Comparison of ENCODE assay signal across 8 mouse cellular contexts in the genomic region with DNA sequence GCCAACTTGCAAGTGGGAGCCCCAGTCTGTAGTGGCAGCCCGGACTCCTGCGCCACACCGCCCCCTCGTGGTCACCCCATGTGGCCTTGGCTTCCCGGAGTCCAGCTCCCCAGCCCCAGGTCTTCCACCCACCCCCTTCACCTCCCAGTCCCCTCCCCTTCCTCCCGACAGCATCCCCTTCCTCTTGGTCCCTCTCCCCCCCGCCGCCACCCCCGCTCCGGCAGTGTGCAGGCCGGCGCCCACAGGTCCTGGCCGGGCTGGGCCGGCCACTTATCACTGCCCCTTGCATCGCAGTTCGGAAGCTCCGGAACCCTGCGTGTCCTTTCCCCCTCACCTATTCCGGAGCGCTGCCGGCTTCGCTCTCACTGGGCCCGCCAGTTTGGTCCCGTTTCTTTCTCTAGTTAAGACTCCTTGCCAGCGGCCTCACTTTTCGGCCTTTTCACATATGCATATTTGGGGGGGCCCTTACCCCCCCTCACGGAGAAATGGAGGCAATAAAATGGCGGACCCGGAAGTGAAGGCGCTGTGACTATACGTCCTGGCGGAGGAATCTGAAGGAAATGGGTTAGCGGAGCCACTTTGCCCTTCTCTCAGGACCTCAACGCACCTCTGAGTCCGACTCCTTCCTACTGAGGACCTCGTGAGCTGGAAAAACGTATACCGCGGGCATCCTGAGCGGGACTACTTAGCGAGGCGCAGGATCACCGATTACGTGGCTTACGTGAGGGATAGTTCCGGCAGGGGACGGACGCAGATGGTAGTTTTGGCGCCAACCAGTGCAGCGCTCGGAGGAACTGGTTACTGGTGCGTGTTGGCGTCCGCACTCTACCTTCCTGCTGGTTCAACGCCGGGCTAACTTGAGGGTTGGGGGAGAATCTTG. TPM values are rescaled to one million over a fixed set of nuclear protein-coding genes. Genes with fewer than 3 reads are reported as not detected.
A peak's percentile ranks its signal among the peaks of the same experiment; 100 is the strongest.
DNase-seq lines count a peak whose midpoint lies in the region; ATAC-seq and TF ChIP-seq lines count a peak whose summit lies in the region.

A gene (minus strand): TSS at position 662 of the 880 bp plus-strand sequence.

- intact Hi-C loops in gastrocnemius, adult 2 months (cut with DNase I), result loop anchor here (2.0 to 5.0 kb wide), 4 partner anchors 45 to 601 kb away; a partner anchor contains a TSS
- intact Hi-C loops in left cerebral cortex, adult 2 months (cut with DNase I), result loop anchor here (1.0 to 5.0 kb wide), 4 partner anchors 11 to 77 kb away; a partner anchor contains a TSS

- WGBS in hindbrain, postnatal 0 days, result under 1% methylated on average over 55 of the region's 56 CpGs

- peak within 1 kb of the TSS; percentile 88 for H3K9ac ChIP-seq in hindbrain, postnatal 0 days (replicated peaks; ENCODE audit: low read length)

- no peaks in the 10 kb centered on the region for H3K9me3 ChIP-seq in hindbrain, postnatal 0 days (ENCODE audit: low read length)

- peak within 1 kb of the TSS; percentile 99 for H3K27ac ChIP-seq in gastrocnemius, adult 2 months
- peak within 1 kb of the TSS; percentile 98 for H3K27ac ChIP-seq in hindbrain, postnatal 0 days
- peak within 1 kb of the TSS; percentile 99 for H3K27ac ChIP-seq in left cerebral cortex, adult 2 months

- peak; percentile 88 for DNase-seq in T-cell, adult 2 months (ENCODE audit: low spot score)
- DNase-seq in cerebellum, postnatal 36 days, result peak; percentile 94 to 97
- DNase-seq in gastrocnemius, adult 2 months, result peak; percentile 98
- DNase-seq in hindbrain, postnatal 0 days (ENCODE audit: low spot score), result peak; percentile 94
- peak; percentile 88 to 90 for DNase-seq in left cerebral cortex, adult 2 months (ENCODE audit: extremely low spot score in 1 of 2, low spot score in 2 of 2)
- peak; percentile 88 to 91 for DNase-seq in right cerebral cortex, adult 2 months (ENCODE audit: low spot score in 2 of 2)
- DNase-seq in urinary bladder, postnatal 14 days (ENCODE audit: low spot score), result peak; percentile 97

- H3K4me1 ChIP-seq in hindbrain, postnatal 0 days (ENCODE audit: insufficient read depth, low read length), result peaks cover 5% of the 10 kb centered on the region; the same call in 1 of the 2 replicates

- TF ChIP-seq CTCF in gastrocnemius, adult 2 months (IDR thresholded peaks at IDR 0.05), result peak; percentile 99; the same call in 1 of the 2 replicates
- peak; percentile 86 for TF ChIP-seq CTCF in hindbrain, postnatal 0 days (IDR thresholded peaks at IDR 0.05; ENCODE audit: low read depth)
- peak; percentile 88 for TF ChIP-seq CTCF in left cerebral cortex, adult 2 months (IDR thresholded peaks at IDR 0.05)

- peak; percentile 90 for ATAC-seq in hindbrain, postnatal 0 days
- peak; percentile 88 for ATAC-seq in megakaryocyte, adult 5-6 weeks (ENCODE audit: poor library complexity, severe bottlenecking)

- peak within 1 kb of the TSS; percentile 93 for H3K4me3 ChIP-seq in gastrocnemius, adult 2 months
- H3K4me3 ChIP-seq in hindbrain, postnatal 0 days (ENCODE audit: low read length), result peak within 1 kb of the TSS; percentile 69
- H3K4me3 ChIP-seq in left cerebral cortex, adult 2 months, result peak within 1 kb of the TSS; percentile 80

- no peaks in the 10 kb centered on the region for H3K27me3 ChIP-seq in hindbrain, postnatal 0 days (ENCODE audit: insufficient read depth, low read length)

- H3K4me2 ChIP-seq in hindbrain, postnatal 0 days (ENCODE audit: low read depth, low read length), result peak within 1 kb of the TSS; percentile 63

- peaks cover 21% of the 10 kb centered on the region for H3K36me3 ChIP-seq in hindbrain, postnatal 0 days (ENCODE audit: insufficient read depth, low read length)

RNA-seq across cellular contexts. Expression of the gene that starts here (rescaled TPM):
- 10 to 100 TPM in 1 of 2 experiments, 1 to 10 TPM in 1; 9.1 to 12.0 TPM for total RNA-seq in gastrocnemius, adult 2 months (2021)
- total RNA-seq in hindbrain, postnatal 0 days (2014; rRNA removed), result 8.6 and 9.2 TPM in 2 replicates
- 2.6 and 2.9 TPM in 2 replicates for polyA plus RNA-seq in hindbrain, postnatal 0 days (2015; fragmentation: Nextera tagmentation; extraction: Ambion mirVana)
- 10 to 100 TPM; 10.9 to 11.8 TPM for total RNA-seq in left cerebral cortex, adult 2 months (2021)
- 37.6 and 39.3 TPM in 2 replicates for total RNA-seq in megakaryocyte, adult 5-6 weeks (2015)
- 64.2 and 73.3 TPM in 2 replicates for total RNA-seq in megakaryocyte, adult 5-6 weeks (2017)

Comparison
In these comparisons a context has a peak if more than half of its experiments do, and no peak if none do; other contexts are left out.
1. Peak in every context shown above with its lines: DNase-seq, ATAC-seq, H3K4me3 ChIP-seq and H3K27ac ChIP-seq.